Mouse (Mus musculus) limb, embryonic 11.5 days (tissue): ENCODE data around the gene Stk11ip. TPM values are rescaled to one million over a fixed set of nuclear protein-coding genes. Genes with fewer than 3 reads are reported as not detected.

Source experiments
- ATAC-seq: fragments of 200-750 bp; cut with Nextera tagmentation; 2 replicates; pipeline ENCODE4 v1.8.0; 2017; ENCODE audit warnings: low read depth; ENCODE audit not compliant: insufficient number of reproducible peaks, low FRiP score, low TSS enrichment
- DNase-seq: peaks from one replicate; pipeline ENCODE4 v3.0.0-alpha.2; 2015; ENCODE audit warnings: low spot score
- H3K27ac ChIP-seq: fragments of 300-500 bp; sonication (generic); replicated peaks from 2 replicates; pipeline ENCODE4 v1.5.1; 2014; ENCODE audit warnings: low read depth, mild to moderate bottlenecking, low read length
- H3K27me3 ChIP-seq: fragments of 300-500 bp; sonication (generic); 2 replicates; pipeline ENCODE4 v1.6.1; 2014; ENCODE audit warnings: mild to moderate bottlenecking, low read length, mixed read lengths; ENCODE audit not compliant: control insufficient read depth, insufficient read depth
- H3K36me3 ChIP-seq: fragments of 300-500 bp; sonication (generic); 2 replicates; pipeline ENCODE4 v1.6.1; 2014; ENCODE audit warnings: mild to moderate bottlenecking, low read length, moderate library complexity, mixed read lengths; ENCODE audit not compliant: control insufficient read depth, insufficient read depth
- H3K4me1 ChIP-seq: fragments of 300-500 bp; sonication (generic); 2 replicates; pipeline ENCODE4 v1.6.1; 2014; ENCODE audit warnings: low read length, mixed read lengths; ENCODE audit not compliant: control insufficient read depth, insufficient read depth
- H3K4me2 ChIP-seq: fragments of 300-500 bp; sonication (generic); 2 replicates; pipeline ENCODE4 v1.6.1; 2014; ENCODE audit warnings: low read depth, mild to moderate bottlenecking, moderate library complexity; ENCODE audit not compliant: severe bottlenecking
- H3K4me3 ChIP-seq: fragments of 300-500 bp; sonication (generic); 2 replicates; pipeline ENCODE4 v1.5.1; 2014; ENCODE audit warnings: low read depth, low read length
- H3K9ac ChIP-seq: fragments of 300-500 bp; sonication (generic); 2 replicates; pipeline ENCODE4 v1.6.1; 2014; ENCODE audit warnings: mild to moderate bottlenecking, low read length
- H3K9me3 ChIP-seq: fragments of 300-500 bp; sonication (generic); 2 replicates; pipeline ENCODE4 v1.6.1; 2016; ENCODE audit warnings: low read length; ENCODE audit not compliant: control insufficient read depth
- WGBS: fragments of 180-500 bp; shearing (Covaris S2); extraction: QIAGEN DNeasy Blood & Tissue Kit; methylation state at CpG from one replicate; pipeline ENCODE4 v1.1.7; 2014; 5-methylcytosine and 5-hydroxymethylcytosine counted together
- polyA plus RNA-seq: library from polyadenylated mRNA; unstranded; fragments of >200 nt; fragmentation: Nextera tagmentation; extraction: Ambion mirVana; gene quantifications from 2 replicates; pipeline ENCODE4 v1.2.1, GENCODE M21; 2014

The Stk11ip gene
- polyA plus RNA-seq, 1 experiment from 2014 or later = 20.5 TPM

DNA sequence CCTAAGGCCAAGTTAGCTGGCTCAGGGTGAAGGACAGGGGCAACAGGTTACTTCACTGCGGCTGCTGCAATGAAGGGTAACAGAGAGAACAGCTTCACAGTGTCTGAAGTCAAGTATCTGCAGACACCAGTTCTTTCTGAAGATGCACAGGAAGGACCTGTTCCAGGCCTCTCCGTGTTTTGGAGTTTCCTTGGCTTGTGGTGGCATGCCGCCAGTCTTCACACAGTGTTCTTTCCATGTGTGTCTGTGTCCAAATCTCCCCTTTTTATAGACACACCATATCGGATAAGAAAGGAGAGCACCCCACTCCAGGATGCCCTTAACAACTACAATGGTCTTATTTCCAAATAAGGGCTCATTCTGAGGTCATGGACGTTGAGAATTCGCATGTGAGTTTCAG, 23.0 kb downstream of the Stk11ip start:
- no peak for DNase-seq
- H3K9ac ChIP-seq = no peak overlapping the region
- no peak overlapping the region for H3K4me2 ChIP-seq
- no peak for ATAC-seq
- no peaks in the 10 kb centered on the region for H3K9me3 ChIP-seq
- no peak overlapping the region for H3K27ac ChIP-seq
- no peaks in the 10 kb centered on the region for H3K27me3 ChIP-seq
- 91% methylated on average over 6 of the region's 6 CpGs for WGBS
- H3K36me3 ChIP-seq = no peaks in the 10 kb centered on the region
- no peak overlapping the region for H3K4me3 ChIP-seq
- peaks cover 9% of the 10 kb centered on the region for H3K4me1 ChIP-seq

GRCm38 (mm10) chr1:75545965-75546956, 24.9 kb downstream of the Stk11ip start, which contains the start of gene Slc4a3:
Slc4a3 (plus strand) TSS chr1:75546266.
- peak; percentile 71 for ATAC-seq
- peak within 1 kb of the TSS; percentile 68 for H3K4me2 ChIP-seq
- 1% methylated on average over 49 of the region's 64 CpGs for WGBS
- DNase-seq = peak; percentile 79
- H3K4me1 ChIP-seq = peaks cover 9% of the 10 kb centered on the region
- H3K27ac ChIP-seq = peak within 1 kb of the TSS; percentile 70; the same call in 1 of the 2 replicates
- no peaks in the 10 kb centered on the region for H3K27me3 ChIP-seq
- H3K4me3 ChIP-seq = peak within 1 kb of the TSS; percentile 61
- no peaks in the 10 kb centered on the region; the same call in 1 of the 2 replicates for H3K36me3 ChIP-seq
- H3K9ac ChIP-seq = peak within 1 kb of the TSS; percentile 64
- H3K9me3 ChIP-seq = no peaks in the 10 kb centered on the region

DNA sequence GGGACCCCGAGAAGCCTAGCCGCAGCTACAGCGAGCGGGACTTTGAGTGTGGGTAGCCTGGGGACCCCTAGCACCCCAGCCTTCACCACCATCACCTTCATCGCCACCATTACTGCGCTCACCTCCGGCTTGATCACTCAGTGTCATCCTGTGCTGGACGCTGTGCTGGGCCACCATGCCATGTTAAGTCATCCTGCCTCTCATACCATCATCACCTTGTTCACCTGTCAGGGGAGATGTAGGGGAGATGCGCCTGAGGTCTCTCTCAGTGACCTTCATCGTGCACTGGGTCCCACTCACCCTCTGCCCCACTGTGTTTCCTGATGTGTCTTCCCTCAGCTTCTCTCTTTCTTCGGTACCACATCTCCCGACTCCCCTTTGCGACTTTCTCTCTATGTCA, 26.0 kb downstream of the Stk11ip start:
- ATAC-seq (no peak), DNase-seq (no peak)
- peaks cover 9% of the 10 kb centered on the region for H3K4me1 ChIP-seq
- H3K36me3 ChIP-seq = peaks cover 5% of the 10 kb centered on the region
- H3K27me3 ChIP-seq = no peaks in the 10 kb centered on the region
- H3K27ac ChIP-seq = no peak overlapping the region
- WGBS = 91% methylated on average over 13 of the region's 13 CpGs
- H3K9ac ChIP-seq = no peak overlapping the region
- peak overlapping the region; percentile 61; the same call in 1 of the 2 replicates for H3K4me3 ChIP-seq
- no peaks in the 10 kb centered on the region for H3K9me3 ChIP-seq
- H3K4me2 ChIP-seq = peak overlapping the region; percentile 68; the same call in 1 of the 2 replicates

DNA sequence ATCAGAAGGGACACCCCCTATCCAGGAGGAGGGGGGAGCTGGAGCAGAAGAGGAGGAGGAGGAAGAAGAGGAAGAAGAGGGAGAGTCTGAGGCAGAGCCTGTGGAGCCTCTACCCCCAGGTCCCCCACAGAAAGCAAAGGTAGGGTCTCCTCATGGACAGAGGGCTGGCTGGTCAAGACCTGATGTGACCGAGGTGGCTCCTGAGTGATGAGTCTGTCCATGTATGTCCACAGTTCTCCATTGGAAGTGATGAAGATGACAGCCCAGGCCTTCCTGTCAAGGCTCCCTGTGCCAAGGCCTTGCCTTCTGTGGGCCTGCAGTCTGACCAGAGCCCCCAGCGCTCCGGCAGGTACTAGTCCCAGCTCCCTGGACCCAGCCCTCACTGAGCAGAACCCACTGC, 26.8 kb downstream of the Stk11ip start:
- H3K36me3 ChIP-seq = peaks cover 5% of the 10 kb centered on the region
- WGBS = 97% methylated on average over 3 of the region's 3 CpGs
- ATAC-seq = no peak

DNA sequence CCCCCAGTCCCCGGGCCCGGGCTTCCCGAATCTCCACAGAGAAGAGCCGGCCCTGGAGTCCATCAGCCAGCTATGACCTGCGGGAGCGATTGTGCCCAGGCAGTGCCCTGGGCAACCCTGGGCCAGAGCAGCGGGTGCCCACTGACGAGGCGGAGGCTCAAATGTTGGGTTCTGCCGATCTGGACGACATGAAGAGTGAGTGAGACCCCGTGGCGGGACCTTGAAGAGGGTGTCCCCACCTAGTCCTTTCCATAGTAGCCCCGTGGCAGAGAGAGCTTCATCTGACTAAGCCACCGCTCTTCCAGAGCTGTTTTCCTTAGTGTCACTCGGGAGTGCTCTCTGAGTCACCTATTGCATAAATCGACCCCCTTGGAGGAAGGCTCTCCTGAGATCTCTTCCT, 27.5 kb downstream of the Stk11ip start:
- Histone ChIP-seq H3K27ac (no peak overlapping the region), H3K36me3 (peaks cover 5% of the 10 kb centered on the region), H3K4me2 (no peak overlapping the region), H3K9me3 (no peaks in the 10 kb centered on the region), H3K4me3 (no peak overlapping the region), H3K4me1 (peaks cover 9% of the 10 kb centered on the region), H3K9ac (no peak overlapping the region), H3K27me3 (no peaks in the 10 kb centered on the region)
- ATAC-seq = no peak
- WGBS = 89% methylated on average over 17 of the region's 17 CpGs
- DNase-seq = no peak

More for the DNA sequence above, 26.8 kb downstream of the Stk11ip start:
- Histone ChIP-seq H3K9me3 (no peaks in the 10 kb centered on the region), H3K4me2 (no peak overlapping the region), H3K27ac (no peak overlapping the region), H3K27me3 (no peaks in the 10 kb centered on the region), H3K4me1 (peaks cover 9% of the 10 kb centered on the region), H3K9ac (no peak overlapping the region), H3K4me3 (no peak overlapping the region)
- no peak for DNase-seq

GRCm38 (mm10) chr1:75549289-75550279, 28.3 kb downstream of the Stk11ip start:
- 87% methylated on average over 17 of the region's 17 CpGs for WGBS
- Histone ChIP-seq H3K27me3 (no peaks in the 10 kb centered on the region), H3K36me3 (peaks cover 5% of the 10 kb centered on the region), H3K9ac (no peak overlapping the region), H3K4me2 (no peak overlapping the region), H3K27ac (no peak overlapping the region), H3K4me1 (peaks cover 9% of the 10 kb centered on the region), H3K9me3 (no peaks in the 10 kb centered on the region), H3K4me3 (no peak overlapping the region)
- DNase-seq = no peak
- ATAC-seq = no peak

DNA sequence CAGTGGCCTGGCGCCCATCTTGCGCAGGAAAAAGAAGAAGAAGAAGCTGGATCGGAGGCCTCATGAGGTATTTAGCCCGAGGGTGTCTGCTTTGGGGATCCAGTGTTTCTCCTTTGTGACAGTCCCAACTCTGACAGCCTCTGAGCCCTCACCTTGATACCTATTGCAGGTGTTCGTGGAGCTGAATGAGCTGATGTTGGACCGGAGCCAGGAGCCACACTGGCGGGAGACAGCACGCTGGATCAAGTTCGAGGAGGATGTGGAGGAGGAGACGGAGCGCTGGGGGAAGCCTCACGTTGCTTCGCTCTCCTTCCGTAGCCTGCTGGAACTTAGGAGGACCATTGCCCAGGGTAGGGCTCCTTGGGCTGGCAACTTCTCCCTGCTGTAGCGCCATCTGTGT, 29.3 kb downstream of the Stk11ip start:
- no peaks in the 10 kb centered on the region for H3K27me3 ChIP-seq
- DNase-seq (no peak), ATAC-seq (no peak)
- H3K4me3 ChIP-seq = no peak overlapping the region
- H3K4me2 ChIP-seq = no peak overlapping the region
- H3K36me3 ChIP-seq = peaks cover 5% of the 10 kb centered on the region
- peaks cover 9% of the 10 kb centered on the region for H3K4me1 ChIP-seq
- WGBS = 89% methylated on average over 15 of the region's 15 CpGs
- H3K9ac ChIP-seq = no peak overlapping the region
- H3K27ac ChIP-seq = no peak overlapping the region
- H3K9me3 ChIP-seq = no peaks in the 10 kb centered on the region

- no peaks in the 10 kb centered on the region for H3K27me3 ChIP-seq
- DNase-seq (no peak), ATAC-seq (no peak)
- no peak overlapping the region for H3K27ac ChIP-seq
- H3K4me2 ChIP-seq = no peak overlapping the region
- H3K4me3 ChIP-seq = no peak overlapping the region
- H3K36me3 ChIP-seq = peaks cover 7% of the 10 kb centered on the region
- peaks cover 3% of the 10 kb centered on the region; the same call in 1 of the 2 replicates for H3K4me1 ChIP-seq
- no peak overlapping the region for H3K9ac ChIP-seq
- WGBS = 90% methylated on average over 7 of the region's 7 CpGs
- H3K9me3 ChIP-seq = no peaks in the 10 kb centered on the region
These were observed 34.4 kb downstream of the Stk11ip start for GRCm38 (mm10) chr1:75555680-75556079.
